Mouse (Mus musculus) kidney, postnatal 0 days (tissue): ENCODE measurements around the gene Hand2. TPM values are rescaled to one million over a fixed set of nuclear protein-coding genes. Genes with fewer than 3 reads are reported as not detected.

Experiments
- ATAC-seq: fragments of 200-750 bp; cut with Nextera tagmentation; replicated peaks from 2 replicates; pipeline ENCODE4 v1.8.0; 2017; ENCODE audit warnings: low read depth, moderate number of reproducible peaks, moderate TSS enrichment, moderate library complexity; ENCODE audit not compliant: low FRiP score
- DNase-seq: peaks from one replicate; pipeline ENCODE4 v3.0.0-alpha.2; 2016; ENCODE audit warnings: low spot score
- H3K27ac ChIP-seq: fragments of 300-500 bp; sonication (generic); 2 replicates; pipeline ENCODE4 v1.5.1; 2014; ENCODE audit warnings: mild to moderate bottlenecking
- H3K27me3 ChIP-seq: fragments of 300-500 bp; sonication (generic); 2 replicates; pipeline ENCODE4 v1.6.1; 2014; ENCODE audit warnings: low read length, mixed read lengths; ENCODE audit not compliant: insufficient read depth
- H3K36me3 ChIP-seq: fragments of 300-500 bp; sonication (generic); 2 replicates; pipeline ENCODE4 v1.6.1; 2014; ENCODE audit warnings: low read length, mixed read lengths; ENCODE audit not compliant: insufficient read depth
- H3K4me1 ChIP-seq: fragments of 300-500 bp; sonication (generic); replicated peaks from 2 replicates; pipeline ENCODE4 v1.6.1; 2014; ENCODE audit warnings: antibody characterized with exemption, low read length, mixed read lengths; ENCODE audit not compliant: insufficient read depth
- H3K4me2 ChIP-seq: fragments of 300-500 bp; sonication (generic); 2 replicates; pipeline ENCODE4 v1.6.1; 2014; ENCODE audit warnings: mild to moderate bottlenecking, low read length, moderate library complexity, mixed read lengths
- H3K4me3 ChIP-seq: fragments of 300-500 bp; sonication (generic); replicated peaks from 2 replicates; pipeline ENCODE4 v1.5.1; 2014; ENCODE audit warnings: low read depth, low read length
- H3K9ac ChIP-seq: fragments of 300-500 bp; sonication (generic); 2 replicates; pipeline ENCODE4 v1.6.1; 2014; ENCODE audit warnings: low read depth, low read length
- H3K9me3 ChIP-seq: fragments of 300-500 bp; sonication (generic); replicated peaks from 2 replicates; pipeline ENCODE4 v1.6.1; 2016; ENCODE audit warnings: low read length, inconsistent platforms, mixed read lengths
- CTCF ChIP-seq: IDR thresholded peaks from 2 replicates; pipeline ENCODE4 v1.5.1; 2016; ENCODE audit warnings: antibody characterized with exemption, low read depth, mild to moderate bottlenecking, moderate library complexity
- WGBS: fragments of 180-500 bp; shearing (Covaris S2); extraction: QIAGEN DNeasy Blood & Tissue Kit; methylation state at CpG from one replicate; pipeline ENCODE4 v1.1.7; 2014; 5-methylcytosine and 5-hydroxymethylcytosine counted together
- polyA plus RNA-seq: library from polyadenylated mRNA; unstranded; fragments of >200 nt; fragmentation: Nextera tagmentation; extraction: Ambion mirVana; gene quantifications from 2 replicates; pipeline ENCODE4 v1.2.1, GENCODE M21; 2015

Gene Hand2
- polyA plus RNA-seq, 1 experiment from 2014 or later: not detected

GRCm38 (mm10) chr8:57317890-57318480, 2.8 kb upstream of the Hand2 start:
- ATAC-seq: no peak
- DNase-seq: no peak
- H3K4me2 ChIP-seq: no peak overlapping the region
- no peak for TF ChIP-seq CTCF
- peaks cover 9% of the 10 kb centered on the region; the same call in 1 of the 2 replicates for H3K4me1 ChIP-seq
- H3K36me3 ChIP-seq: no peaks in the 10 kb centered on the region
- H3K27me3 ChIP-seq: peaks cover 96% of the 10 kb centered on the region
- H3K4me3 ChIP-seq: no peak overlapping the region
- no peak overlapping the region for H3K27ac ChIP-seq
- H3K9me3 ChIP-seq: no peaks in the 10 kb centered on the region
- WGBS: 7% methylated on average over 5 of the region's 5 CpGs
- H3K9ac ChIP-seq: no peak overlapping the region

- H3K4me1 ChIP-seq: peaks cover 9% of the 10 kb centered on the region; the same call in 1 of the 2 replicates
- no peak overlapping the region for H3K4me2 ChIP-seq
- DNase-seq (no peak), ATAC-seq (no peak)
- 4% methylated on average over 17 of the region's 17 CpGs for WGBS
- H3K9ac ChIP-seq: no peak overlapping the region
- no peak overlapping the region for H3K27ac ChIP-seq
- peaks cover 96% of the 10 kb centered on the region for H3K27me3 ChIP-seq
- H3K9me3 ChIP-seq: no peaks in the 10 kb centered on the region
- no peak for TF ChIP-seq CTCF
- H3K36me3 ChIP-seq: no peaks in the 10 kb centered on the region
- no peak overlapping the region for H3K4me3 ChIP-seq
Observed at GRCm38 (mm10) chr8:57319092-57319980, 1.4 kb upstream of the Hand2 start.

GRCm38 (mm10) chr8:57319981-57320585, 700 bp upstream of the Hand2 start:
- H3K9ac ChIP-seq: no peak overlapping the region
- 2% methylated on average over 22 of the region's 22 CpGs for WGBS
- H3K27ac ChIP-seq: no peak overlapping the region
- H3K27me3 ChIP-seq: peaks cover 96% of the 10 kb centered on the region
- H3K4me2 ChIP-seq: no peak overlapping the region
- H3K4me3 ChIP-seq: peak overlapping the region; percentile 30; the same call in 1 of the 2 replicates
- peaks cover 9% of the 10 kb centered on the region; the same call in 1 of the 2 replicates for H3K4me1 ChIP-seq
- H3K9me3 ChIP-seq: no peaks in the 10 kb centered on the region
- no peak for TF ChIP-seq CTCF
- ATAC-seq: no peak
- no peaks in the 10 kb centered on the region for H3K36me3 ChIP-seq
- DNase-seq: no peak

- H3K9me3 ChIP-seq: no peaks in the 10 kb centered on the region
- peaks cover 96% of the 10 kb centered on the region for H3K27me3 ChIP-seq
- H3K27ac ChIP-seq: no peak overlapping the region
- under 1% methylated on average over 51 of the region's 64 CpGs for WGBS
- H3K36me3 ChIP-seq: no peaks in the 10 kb centered on the region
- peak overlapping the region; percentile 30 for H3K4me3 ChIP-seq
- peaks cover 9% of the 10 kb centered on the region; the same call in 1 of the 2 replicates for H3K4me1 ChIP-seq
- peak overlapping the region; percentile 56 for H3K4me2 ChIP-seq
- ATAC-seq: peak; percentile 34; the same call in 1 of the 2 replicates
- no peak for TF ChIP-seq CTCF
- no peak for DNase-seq
- H3K9ac ChIP-seq: no peak overlapping the region
Observed at GRCm38 (mm10) chr8:57321898-57322895, 1.4 kb downstream of the Hand2 start.

GRCm38 (mm10) chr8:57322961-57323941, 2.5 kb downstream of the Hand2 start:
- 3% methylated on average over 31 of the region's 31 CpGs for WGBS
- no peak for TF ChIP-seq CTCF

More at GRCm38 (mm10) chr8:57322961-57323941, 2.5 kb downstream of the Hand2 start:
- Histone ChIP-seq H3K4me2 (no peak overlapping the region), H3K9me3 (no peaks in the 10 kb centered on the region), H3K27ac (no peak overlapping the region), H3K4me3 (no peak overlapping the region), H3K4me1 (peaks cover 9% of the 10 kb centered on the region; the same call in 1 of the 2 replicates), H3K27me3 (peaks cover 96% of the 10 kb centered on the region), H3K36me3 (no peaks in the 10 kb centered on the region), H3K9ac (no peak overlapping the region)
- no peak for DNase-seq
- no peak for ATAC-seq
